Mouse (Mus musculus): ENCODE results near the gene Cmtm7.

The Cmtm7 gene

GRCm38 (mm10) chr9:114778047-114778390, 3.6 kb downstream of the Cmtm7 start:
- peaks cover 78% of the 10 kb centered on the region for H3K4me1 ChIP-seq (replicated peaks; ENCODE audit: low read depth, low read length)
- TF ChIP-seq CTCF (conservative IDR thresholded peaks at IDR 0.05; ENCODE audit: low read length), result no peak
- TF ChIP-seq POU5F1 (IDR thresholded peaks at IDR 0.05; ENCODE audit: borderline replicate concordance, low read length), result no peak
- no peak for TF ChIP-seq NANOG (IDR thresholded peaks at IDR 0.05; ENCODE audit: borderline replicate concordance, low read length)
- no peaks in the 10 kb centered on the region for H3K27me3 ChIP-seq (ENCODE audit: insufficient read depth, low read length)
- H3K9me3 ChIP-seq (ENCODE audit: low read length), result no peaks in the 10 kb centered on the region
- peaks cover 25% of the 10 kb centered on the region for H3K36me3 ChIP-seq (ENCODE audit: insufficient read depth, low read length)
- H3K4me3 ChIP-seq (replicated peaks; ENCODE audit: low read length), result no peak overlapping the region

DNA sequence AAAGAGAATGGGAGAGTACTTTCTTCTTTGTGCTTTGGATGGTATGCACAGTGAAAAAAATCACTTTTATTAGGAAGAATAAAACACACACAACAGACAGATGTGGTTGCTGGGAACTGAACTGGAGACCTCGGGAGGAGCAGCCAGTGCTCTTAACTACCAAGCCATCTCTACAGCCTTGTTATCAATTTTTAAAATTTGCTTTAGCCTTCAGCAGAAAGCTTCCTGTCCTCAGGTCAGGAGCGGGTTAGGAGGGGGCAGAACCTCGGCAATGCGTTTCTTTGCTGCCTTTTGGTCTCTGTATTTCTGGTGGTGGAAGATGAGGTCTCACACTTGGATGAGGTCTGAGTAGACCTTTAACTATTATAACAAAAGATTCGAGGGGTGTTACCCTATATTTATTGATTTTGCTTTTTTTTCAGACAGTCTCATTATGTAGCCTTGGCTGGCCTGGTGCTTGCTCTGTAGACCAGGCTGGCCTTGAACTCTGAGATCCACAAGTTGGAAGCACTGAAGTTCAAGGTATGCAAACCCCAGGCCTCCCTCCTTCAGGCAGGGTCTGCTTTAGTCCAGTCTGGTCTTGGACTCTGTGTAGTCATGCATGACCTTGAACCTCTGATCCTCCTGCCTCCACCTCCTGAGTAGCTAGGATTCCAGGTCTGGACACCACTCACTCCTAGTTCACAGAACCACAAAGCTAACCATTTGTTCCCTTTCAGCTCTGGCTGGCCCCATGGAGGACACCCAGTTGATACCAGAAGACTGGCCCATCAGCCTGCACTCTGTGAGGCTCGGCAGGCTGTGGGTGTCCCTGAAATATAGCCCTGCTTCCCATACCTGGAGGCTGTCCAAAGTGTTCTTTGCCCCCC, 4.2 kb downstream of the Cmtm7 start:
- no peak overlapping the region for H3K4me3 ChIP-seq (replicated peaks; ENCODE audit: low read length)
- H3K27me3 ChIP-seq (ENCODE audit: insufficient read depth, low read length), result no peaks in the 10 kb centered on the region
- H3K4me1 ChIP-seq (replicated peaks; ENCODE audit: low read depth, low read length), result peaks cover 74% of the 10 kb centered on the region
- TF ChIP-seq NANOG (IDR thresholded peaks at IDR 0.05; ENCODE audit: borderline replicate concordance, low read length) (no peak), POU5F1 (IDR thresholded peaks at IDR 0.05; ENCODE audit: borderline replicate concordance, low read length) (no peak), CTCF (conservative IDR thresholded peaks at IDR 0.05; ENCODE audit: low read length) (no peak)
- H3K9me3 ChIP-seq (ENCODE audit: low read length), result 0 out of 2 replicates have a peak, but pooled peaks cover 3% of the 10 kb centered on the region
- peaks cover 30% of the 10 kb centered on the region for H3K36me3 ChIP-seq (ENCODE audit: insufficient read depth, low read length)

DNA sequence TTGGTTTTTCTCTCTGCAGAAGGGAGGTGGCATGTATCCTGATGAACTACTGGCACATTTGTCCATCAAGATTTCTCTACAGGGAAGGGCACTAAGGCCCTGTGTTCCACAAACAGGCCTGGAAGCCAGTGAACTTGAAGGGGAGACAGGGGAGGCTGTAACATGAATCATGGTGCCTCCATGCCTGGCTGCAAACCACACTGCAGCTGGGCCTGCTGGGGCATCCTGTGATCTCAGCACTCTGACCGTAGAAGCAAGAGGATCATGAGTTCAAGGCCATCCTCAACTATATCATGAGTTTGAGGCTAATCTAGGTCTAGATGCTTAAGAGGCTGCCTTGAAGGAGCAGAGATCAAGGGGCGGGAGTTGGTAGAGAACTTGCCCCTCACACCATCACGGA, 5.3 kb downstream of the Cmtm7 start:
- Histone ChIP-seq H3K4me3 (replicated peaks; ENCODE audit: low read length) (no peak overlapping the region), H3K9me3 (ENCODE audit: low read length) (0 out of 2 replicates have a peak, but pooled peaks cover 9% of the 10 kb centered on the region), H3K27me3 (ENCODE audit: insufficient read depth, low read length) (no peaks in the 10 kb centered on the region), H3K36me3 (ENCODE audit: insufficient read depth, low read length) (peaks cover 40% of the 10 kb centered on the region), H3K4me1 (replicated peaks; ENCODE audit: low read depth, low read length) (peaks cover 68% of the 10 kb centered on the region)
- no peak for TF ChIP-seq POU5F1 (IDR thresholded peaks at IDR 0.05; ENCODE audit: borderline replicate concordance, low read length)

GRCm38 (mm10) chr9:114775272-114775671, 6.4 kb downstream of the Cmtm7 start:
- Histone ChIP-seq H3K4me1 (replicated peaks; ENCODE audit: low read depth, low read length) (peaks cover 65% of the 10 kb centered on the region), H3K27me3 (ENCODE audit: insufficient read depth, low read length) (no peaks in the 10 kb centered on the region), H3K4me3 (replicated peaks; ENCODE audit: low read length) (0 out of 2 replicates have a peak overlapping the region, but pooled peaks have one; percentile 0), H3K9me3 (ENCODE audit: low read length) (0 out of 2 replicates have a peak, but pooled peaks cover 9% of the 10 kb centered on the region), H3K36me3 (ENCODE audit: insufficient read depth, low read length) (peaks cover 48% of the 10 kb centered on the region)
- TF ChIP-seq POU5F1 (IDR thresholded peaks at IDR 0.05; ENCODE audit: borderline replicate concordance, low read length) (no peak), CTCF (conservative IDR thresholded peaks at IDR 0.05; ENCODE audit: low read length) (no peak), NANOG (IDR thresholded peaks at IDR 0.05; ENCODE audit: borderline replicate concordance, low read length) (no peak)

GRCm38 (mm10) chr9:114774629-114775028, 7.0 kb downstream of the Cmtm7 start:
- peaks cover 54% of the 10 kb centered on the region for H3K36me3 ChIP-seq (ENCODE audit: insufficient read depth, low read length)
- peaks cover 62% of the 10 kb centered on the region for H3K4me1 ChIP-seq (replicated peaks; ENCODE audit: low read depth, low read length)
- no peaks in the 10 kb centered on the region for H3K27me3 ChIP-seq (ENCODE audit: insufficient read depth, low read length)

GRCm38 (mm10) chr9:114771565-114771964, 10.1 kb downstream of the Cmtm7 start:
- peaks cover 60% of the 10 kb centered on the region for H3K4me1 ChIP-seq (replicated peaks; ENCODE audit: low read depth, low read length)
- TF ChIP-seq NANOG (IDR thresholded peaks at IDR 0.05; ENCODE audit: borderline replicate concordance, low read length) (no peak), POU5F1 (IDR thresholded peaks at IDR 0.05; ENCODE audit: borderline replicate concordance, low read length) (no peak), CTCF (conservative IDR thresholded peaks at IDR 0.05; ENCODE audit: low read length) (no peak)
- 0 out of 2 replicates have a peak, but pooled peaks cover 9% of the 10 kb centered on the region for H3K9me3 ChIP-seq (ENCODE audit: low read length)
- peaks cover 58% of the 10 kb centered on the region for H3K36me3 ChIP-seq (ENCODE audit: insufficient read depth, low read length)
- no peak overlapping the region for H3K4me3 ChIP-seq (replicated peaks; ENCODE audit: low read length)
- no peaks in the 10 kb centered on the region for H3K27me3 ChIP-seq (ENCODE audit: insufficient read depth, low read length)

More at GRCm38 (mm10) chr9:114774629-114775028, 7.0 kb downstream of the Cmtm7 start:
- TF ChIP-seq POU5F1 (IDR thresholded peaks at IDR 0.05; ENCODE audit: borderline replicate concordance, low read length) (no peak), CTCF (conservative IDR thresholded peaks at IDR 0.05; ENCODE audit: low read length) (no peak), NANOG (IDR thresholded peaks at IDR 0.05; ENCODE audit: borderline replicate concordance, low read length) (no peak)
- Histone ChIP-seq H3K4me3 (replicated peaks; ENCODE audit: low read length) (no peak overlapping the region), H3K9me3 (ENCODE audit: low read length) (0 out of 2 replicates have a peak, but pooled peaks cover 9% of the 10 kb centered on the region)

GRCm38 (mm10) chr9:114770224-114770623, 11.4 kb downstream of the Cmtm7 start:
- Histone ChIP-seq H3K9me3 (ENCODE audit: low read length) (0 out of 2 replicates have a peak, but pooled peaks cover 9% of the 10 kb centered on the region), H3K36me3 (ENCODE audit: insufficient read depth, low read length) (peaks cover 50% of the 10 kb centered on the region), H3K4me1 (replicated peaks; ENCODE audit: low read depth, low read length) (peaks cover 56% of the 10 kb centered on the region), H3K4me3 (replicated peaks; ENCODE audit: low read length) (no peak overlapping the region), H3K27me3 (ENCODE audit: insufficient read depth, low read length) (no peaks in the 10 kb centered on the region)
- TF ChIP-seq POU5F1 (IDR thresholded peaks at IDR 0.05; ENCODE audit: borderline replicate concordance, low read length), result no peak
- no peak for TF ChIP-seq CTCF (conservative IDR thresholded peaks at IDR 0.05; ENCODE audit: low read length)

DNA sequence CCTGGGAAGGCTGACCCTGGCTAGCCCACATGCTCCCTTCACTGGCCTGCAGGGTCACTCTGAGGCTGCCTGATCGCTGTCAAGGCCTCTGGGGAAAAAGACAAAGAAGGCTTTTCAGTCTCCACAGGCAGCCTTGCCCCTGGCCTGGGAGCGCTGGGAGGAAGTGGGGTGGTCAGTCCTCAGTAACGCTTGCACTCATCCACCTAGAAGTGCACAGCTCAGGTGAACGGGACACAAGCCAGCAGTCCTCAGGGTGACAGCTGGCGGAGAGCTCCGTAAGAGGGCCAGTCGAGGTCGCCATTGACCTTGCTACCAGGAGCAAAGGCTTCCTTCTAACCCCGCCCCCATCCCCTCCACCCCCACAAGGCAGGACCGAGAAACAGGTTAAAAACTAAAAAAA, 13.6 kb downstream of the Cmtm7 start:
- Histone ChIP-seq H3K4me3 (replicated peaks; ENCODE audit: low read length) (no peak overlapping the region; the same call in 1 of the 2 replicates), H3K9me3 (ENCODE audit: low read length) (0 out of 2 replicates have a peak, but pooled peaks cover 9% of the 10 kb centered on the region)
- TF ChIP-seq NANOG (IDR thresholded peaks at IDR 0.05; ENCODE audit: borderline replicate concordance, low read length) (no peak), POU5F1 (IDR thresholded peaks at IDR 0.05; ENCODE audit: borderline replicate concordance, low read length) (no peak), CTCF (conservative IDR thresholded peaks at IDR 0.05; ENCODE audit: low read length) (no peak)

More for the DNA sequence above, 13.6 kb downstream of the Cmtm7 start:
- no peaks in the 10 kb centered on the region for H3K27me3 ChIP-seq (ENCODE audit: insufficient read depth, low read length)
- peaks cover 45% of the 10 kb centered on the region for H3K36me3 ChIP-seq (ENCODE audit: insufficient read depth, low read length)
- H3K4me1 ChIP-seq (replicated peaks; ENCODE audit: low read depth, low read length), result peaks cover 51% of the 10 kb centered on the region

Measured in E14TG2a.4 (cell line).